Mouse (Mus musculus) heart, postnatal 4 days (tissue): Measurements from ENCODE around the gene Fry. TPM values are rescaled to one million over a fixed set of nuclear protein-coding genes. Genes with fewer than 3 reads are reported as not detected.

Experiments used
- DNase-seq: peaks from one replicate; pipeline ENCODE4 v3.0.0; 2021
- total RNA-seq, 2 experiments: library from RNA; stranded (reverse); gene quantifications; 2 replicates each; pipeline ENCODE4 v1.2.3; 2021

Fry gene
- total RNA-seq, 2 experiments from 2014 or later = 169 to 174 TPM

GRCm38 (mm10) chr5:150131166-150131565, 12.7 kb downstream of the Fry start:
- DNase-seq = no peak

- DNase-seq = no peak
These were observed 16.2 kb downstream of the Fry start for GRCm38 (mm10) chr5:150134651-150135050.

GRCm38 (mm10) chr5:150135529-150135928, 17.1 kb downstream of the Fry start:
- DNase-seq = no peak

GRCm38 (mm10) chr5:150137772-150138451, 19.5 kb downstream of the Fry start:
- DNase-seq = peak; percentile 21

GRCm38 (mm10) chr5:150140513-150140912, 22.1 kb downstream of the Fry start:
- no peak for DNase-seq

- DNase-seq = no peak
These were observed 27.5 kb downstream of the Fry start for GRCm38 (mm10) chr5:150145967-150146366.

GRCm38 (mm10) chr5:150146612-150147011, 28.2 kb downstream of the Fry start:
- no peak for DNase-seq

GRCm38 (mm10) chr5:150149725-150150124, 31.3 kb downstream of the Fry start:
- DNase-seq = peak; percentile 40

- DNase-seq = no peak
These were observed 32.5 kb downstream of the Fry start for GRCm38 (mm10) chr5:150150986-150151385.

- peak; percentile 35 for DNase-seq
These were observed 33.8 kb downstream of the Fry start for GRCm38 (mm10) chr5:150152071-150152879.

GRCm38 (mm10) chr5:150152880-150153281, 34.4 kb downstream of the Fry start:
- DNase-seq = no peak

GRCm38 (mm10) chr5:150155388-150155787, 36.9 kb downstream of the Fry start:
- no peak for DNase-seq

- DNase-seq = no peak
These were observed 37.8 kb downstream of the Fry start for GRCm38 (mm10) chr5:150156063-150156786.

GRCm38 (mm10) chr5:150157682-150158081, 39.2 kb downstream of the Fry start:
- DNase-seq = peak; percentile 76

GRCm38 (mm10) chr5:150159151-150159550, 40.7 kb downstream of the Fry start:
- no peak for DNase-seq

GRCm38 (mm10) chr5:150161193-150161592, 42.7 kb downstream of the Fry start:
- DNase-seq = no peak

GRCm38 (mm10) chr5:150161898-150162297, 43.5 kb downstream of the Fry start:
- no peak for DNase-seq

- DNase-seq = no peak
These were observed 46.2 kb downstream of the Fry start for GRCm38 (mm10) chr5:150164671-150165070.

GRCm38 (mm10) chr5:150166811-150167210, 48.4 kb downstream of the Fry start:
- no peak for DNase-seq

GRCm38 (mm10) chr5:150167287-150167686, 48.8 kb downstream of the Fry start:
- no peak for DNase-seq

GRCm38 (mm10) chr5:150168712-150169111, 50.3 kb downstream of the Fry start:
- peak; percentile 78 for DNase-seq

GRCm38 (mm10) chr5:150171562-150171961, 53.1 kb downstream of the Fry start:
- DNase-seq = no peak

- no peak for DNase-seq
These were observed 55.4 kb downstream of the Fry start for GRCm38 (mm10) chr5:150173869-150174268.
